Mouse (Mus musculus): Measurements from ENCODE around the gene Arid3a.

DNA sequence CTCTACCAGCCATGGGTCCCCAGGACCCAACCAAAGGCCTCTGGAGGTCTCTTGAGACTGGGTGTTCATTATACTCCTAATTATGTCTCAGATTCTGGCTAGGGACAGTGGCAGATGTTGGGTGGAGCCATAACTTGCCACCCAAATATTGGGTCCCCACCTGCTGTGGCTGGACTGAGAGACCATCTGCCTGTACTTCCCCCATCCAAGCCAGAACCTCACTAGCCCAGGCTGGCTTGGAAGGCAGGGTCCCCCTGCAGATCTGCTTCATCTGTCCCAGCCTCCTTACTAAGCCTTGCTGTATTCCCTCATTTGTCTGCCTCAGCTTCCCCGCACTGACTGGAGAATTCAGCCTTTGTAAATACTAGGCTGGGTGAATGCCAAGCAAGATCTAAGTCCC lies 41.3 kb downstream of the Arid3a start:
- TF ChIP-seq CTCF (IDR thresholded peaks at IDR 0.05; ENCODE audit: low read depth, low read length) (no peak), POLR2A (IDR thresholded peaks at IDR 0.05; ENCODE audit: extremely low read depth, insufficient read depth, low read length) (no peak)

Measured in liver, adult 2 months (tissue).